Mouse (Mus musculus) embryonic fibroblast, embryonic 13.5 days (primary cell): ENCODE data around the gene Bbx.

ENCODE experiments used
- CTCF ChIP-seq: IDR thresholded peaks from 2 replicates; pipeline ENCODE4 v1.5.1; 2011; ENCODE audit warnings: mild to moderate bottlenecking, control low read depth, low read length, moderate library complexity, borderline replicate concordance; ENCODE audit not compliant: insufficient read depth
- POLR2A ChIP-seq: IDR thresholded peaks from 2 replicates; pipeline ENCODE4 v1.6.1; 2011; ENCODE audit warnings: low read depth, mild to moderate bottlenecking, control low read depth, low read length, moderate library complexity

GRCm38 (mm10) chr16:50456053-50456452 lies 23.9 kb upstream of the Bbx start:
- no peak for TF ChIP-seq POLR2A
- TF ChIP-seq CTCF: no peak
